8 mouse cellular contexts compared by ENCODE assay signal in genomic region chr4:117189382-117189855, GRCm38 (mm10). TPM values are rescaled to one million over a fixed set of nuclear protein-coding genes. Genes with fewer than 3 reads are reported as not detected.
A peak's percentile ranks its signal among the peaks of the same experiment; 100 is the strongest.
DNase-seq lines count a peak whose midpoint lies in the region; ATAC-seq and TF ChIP-seq lines count a peak whose summit lies in the region.

No protein-coding gene starts in this region.

- H3K4me3 ChIP-seq in embryonic facial prominence, embryonic 13.5 days = peak overlapping the region; percentile 36
- peak overlapping the region; percentile 39 for H3K4me3 ChIP-seq in kidney, embryonic 14.5 days (ENCODE audit: low read length)
- peak overlapping the region; percentile 41 for H3K4me3 ChIP-seq in limb, embryonic 15.5 days
- peak overlapping the region; percentile 25; the same call in 1 of the 2 replicates for H3K4me3 ChIP-seq in midbrain, postnatal 0 days (ENCODE audit: low read depth, low read length)

- H3K27me3 ChIP-seq in embryonic facial prominence, embryonic 13.5 days = no peaks in the 10 kb centered on the region
- H3K27me3 ChIP-seq in kidney, embryonic 14.5 days (ENCODE audit: control insufficient read depth, insufficient read depth, low read length) = no peaks in the 10 kb centered on the region
- no peaks in the 10 kb centered on the region for H3K27me3 ChIP-seq in limb, embryonic 15.5 days
- H3K27me3 ChIP-seq in midbrain, postnatal 0 days (ENCODE audit: insufficient read depth, low read length) = no peaks in the 10 kb centered on the region

- H3K36me3 ChIP-seq in embryonic facial prominence, embryonic 13.5 days = no peaks in the 10 kb centered on the region
- H3K36me3 ChIP-seq in kidney, embryonic 14.5 days (ENCODE audit: control insufficient read depth, insufficient read depth, low read length) = no peaks in the 10 kb centered on the region
- no peaks in the 10 kb centered on the region for H3K36me3 ChIP-seq in limb, embryonic 15.5 days
- no peaks in the 10 kb centered on the region for H3K36me3 ChIP-seq in midbrain, postnatal 0 days (ENCODE audit: insufficient read depth, low read length)

- peak; percentile 92 for DNase-seq in A20 (ENCODE audit: low read depth, low spot score)
- DNase-seq in adrenal gland, postnatal 4 days (ENCODE audit: low spot score in 2 of 2) = peak; percentile 23 to 70
- peak; percentile 66 to 88 for DNase-seq in heart, adult 9 months (ENCODE audit: low spot score in 2 of 2)
- peak; percentile 92 for DNase-seq in midbrain, postnatal 0 days (ENCODE audit: low spot score)
- DNase-seq in spleen, postnatal 10 days (ENCODE audit: low spot score in 2 of 2) = peak; percentile 88 to 95

- no peaks in the 10 kb centered on the region for H3K9me3 ChIP-seq in embryonic facial prominence, embryonic 13.5 days
- H3K9me3 ChIP-seq in kidney, embryonic 14.5 days (ENCODE audit: control insufficient read depth, low read length) = no peaks in the 10 kb centered on the region
- no peaks in the 10 kb centered on the region for H3K9me3 ChIP-seq in limb, embryonic 15.5 days
- H3K9me3 ChIP-seq in midbrain, postnatal 0 days (ENCODE audit: low read length) = no peaks in the 10 kb centered on the region

- ATAC-seq in embryonic facial prominence, embryonic 13.5 days (ENCODE audit: insufficient number of reproducible peaks, insufficient read depth, low FRiP score, low TSS enrichment, low read depth) = no peak
- ATAC-seq in kidney, embryonic 14.5 days (ENCODE audit: low FRiP score, low TSS enrichment) = peak; percentile 75
- 0 out of 2 replicates have a peak, but pooled peaks have one; percentile 68 for ATAC-seq in limb, embryonic 15.5 days (ENCODE audit: insufficient number of reproducible peaks, low FRiP score, low TSS enrichment, low read depth)
- ATAC-seq in midbrain, postnatal 0 days (ENCODE audit: low FRiP score) = peak; percentile 75

- WGBS in embryonic facial prominence, embryonic 13.5 days = 1% methylated on average over 16 of the region's 16 CpGs
- WGBS in kidney, embryonic 14.5 days = under 1% methylated on average over 16 of the region's 16 CpGs
- WGBS in limb, embryonic 15.5 days = under 1% methylated on average over 16 of the region's 16 CpGs
- under 1% methylated on average over 16 of the region's 16 CpGs for WGBS in midbrain, postnatal 0 days

- peak overlapping the region; percentile 83 for H3K27ac ChIP-seq in embryonic facial prominence, embryonic 13.5 days
- H3K27ac ChIP-seq in kidney, embryonic 14.5 days (ENCODE audit: low read depth, low read length) = peak overlapping the region; percentile 62; the same call in 1 of the 2 replicates
- H3K27ac ChIP-seq in limb, embryonic 15.5 days = peak overlapping the region; percentile 91
- peak overlapping the region; percentile 83 for H3K27ac ChIP-seq in midbrain, postnatal 0 days (ENCODE audit: low read depth, low read length)

- peak; percentile 89 for TF ChIP-seq CTCF in midbrain, postnatal 0 days (IDR thresholded peaks at IDR 0.05)

- H3K4me2 ChIP-seq in embryonic facial prominence, embryonic 13.5 days = peak overlapping the region; percentile 52
- peak overlapping the region; percentile 43 for H3K4me2 ChIP-seq in kidney, embryonic 14.5 days (replicated peaks; ENCODE audit: low read depth, low read length)
- H3K4me2 ChIP-seq in limb, embryonic 15.5 days = peak overlapping the region; percentile 45
- peak overlapping the region; percentile 36 for H3K4me2 ChIP-seq in midbrain, postnatal 0 days (ENCODE audit: low read depth, low read length, poor library complexity, severe bottlenecking)

- H3K4me1 ChIP-seq in embryonic facial prominence, embryonic 13.5 days = 0 out of 2 replicates have a peak, but pooled peaks cover 7% of the 10 kb centered on the region
- no peaks in the 10 kb centered on the region for H3K4me1 ChIP-seq in kidney, embryonic 14.5 days (ENCODE audit: control insufficient read depth, insufficient read depth, low read length)
- no peaks in the 10 kb centered on the region for H3K4me1 ChIP-seq in limb, embryonic 15.5 days
- H3K4me1 ChIP-seq in midbrain, postnatal 0 days (ENCODE audit: insufficient read depth, low read length) = no peaks in the 10 kb centered on the region

- peak overlapping the region; percentile 61 for H3K9ac ChIP-seq in embryonic facial prominence, embryonic 13.5 days
- H3K9ac ChIP-seq in kidney, embryonic 14.5 days (ENCODE audit: low read depth, low read length) = peak overlapping the region; percentile 58
- H3K9ac ChIP-seq in limb, embryonic 15.5 days = peak overlapping the region; percentile 63; the same call in 1 of the 2 replicates
- H3K9ac ChIP-seq in midbrain, postnatal 0 days (replicated peaks; ENCODE audit: low read length, poor library complexity, severe bottlenecking) = peak overlapping the region; percentile 57

RNA-seq across cellular contexts. Expression of gene Kif2c, which starts 7.0 kb away (rescaled TPM):
- 10 to 100 TPM; 16.0 to 16.5 TPM for total RNA-seq in adrenal gland, postnatal 4 days (2021)
- 63.4 and 73.4 TPM in 2 replicates for polyA plus RNA-seq in embryonic facial prominence, embryonic 13.5 days (2015; fragmentation: Nextera tagmentation; extraction: Ambion mirVana)
- polyA plus RNA-seq in kidney, embryonic 14.5 days (2014; fragmentation: Nextera tagmentation; extraction: Ambion mirVana) = 63.8 and 74.6 TPM in 2 replicates
- 45.9 and 47.4 TPM in 2 replicates for polyA plus RNA-seq in limb, embryonic 15.5 days (2015; fragmentation: Nextera tagmentation; extraction: Ambion mirVana)
- total RNA-seq in midbrain, postnatal 0 days (2014; rRNA removed) = 2.9 and 9.8 TPM in 2 replicates
- 2.3 and 3.3 TPM in 2 replicates for polyA plus RNA-seq in midbrain, postnatal 0 days (2015; fragmentation: Nextera tagmentation; extraction: Ambion mirVana)

RNA-seq across cellular contexts. Expression of gene Rps8, which starts 33.4 kb away (rescaled TPM):
- 1,000 to 10,000 TPM; 1,506 to 1,548 TPM for total RNA-seq in adrenal gland, postnatal 4 days (2021)
- 1,074 and 1,114 TPM in 2 replicates for polyA plus RNA-seq in embryonic facial prominence, embryonic 13.5 days (2015; fragmentation: Nextera tagmentation; extraction: Ambion mirVana)
- polyA plus RNA-seq in kidney, embryonic 14.5 days (2014; fragmentation: Nextera tagmentation; extraction: Ambion mirVana) = 1,419 and 1,934 TPM in 2 replicates
- 803 and 994 TPM in 2 replicates for polyA plus RNA-seq in limb, embryonic 15.5 days (2015; fragmentation: Nextera tagmentation; extraction: Ambion mirVana)
- 439 and 604 TPM in 2 replicates for total RNA-seq in midbrain, postnatal 0 days (2014; rRNA removed)
- 475 and 493 TPM in 2 replicates for polyA plus RNA-seq in midbrain, postnatal 0 days (2015; fragmentation: Nextera tagmentation; extraction: Ambion mirVana)

RNA-seq across cellular contexts. Expression of gene Plk3, which starts 55.7 kb away (rescaled TPM):
- total RNA-seq in adrenal gland, postnatal 4 days (2021) = 1 to 10 TPM; 4.8 to 5.7 TPM
- 3.2 and 3.3 TPM in 2 replicates for polyA plus RNA-seq in embryonic facial prominence, embryonic 13.5 days (2015; fragmentation: Nextera tagmentation; extraction: Ambion mirVana)
- polyA plus RNA-seq in kidney, embryonic 14.5 days (2014; fragmentation: Nextera tagmentation; extraction: Ambion mirVana) = 2.4 and 2.9 TPM in 2 replicates
- 5.7 and 6.8 TPM in 2 replicates for polyA plus RNA-seq in limb, embryonic 15.5 days (2015; fragmentation: Nextera tagmentation; extraction: Ambion mirVana)
- total RNA-seq in midbrain, postnatal 0 days (2014; rRNA removed) = 20.8 and 28.2 TPM in 2 replicates
- 26.6 and 26.8 TPM in 2 replicates for polyA plus RNA-seq in midbrain, postnatal 0 days (2015; fragmentation: Nextera tagmentation; extraction: Ambion mirVana)

Comparison
In these comparisons a context has a peak if more than half of its experiments do, and no peak if none do; other contexts are left out.
1. RNA of gene Kif2c, which starts 7.0 kb away (polyA plus RNA-seq): 63.8 to 74.6 TPM in kidney, embryonic 14.5 days, 63.4 to 73.4 TPM in embryonic facial prominence, embryonic 13.5 days and 45.9 to 47.4 TPM in limb, embryonic 15.5 days; 2.3 to 3.3 TPM in midbrain, postnatal 0 days; every median in the first group is over 10 times any median in the second.
2. Peak in every context shown above with its lines, with median percentiles within 50 percentile points of each other: DNase-seq, H3K27ac ChIP-seq, H3K4me2 ChIP-seq, H3K4me3 ChIP-seq and H3K9ac ChIP-seq.